Mouse (Mus musculus): ENCODE results near the gene Mrps18b.

DNA sequence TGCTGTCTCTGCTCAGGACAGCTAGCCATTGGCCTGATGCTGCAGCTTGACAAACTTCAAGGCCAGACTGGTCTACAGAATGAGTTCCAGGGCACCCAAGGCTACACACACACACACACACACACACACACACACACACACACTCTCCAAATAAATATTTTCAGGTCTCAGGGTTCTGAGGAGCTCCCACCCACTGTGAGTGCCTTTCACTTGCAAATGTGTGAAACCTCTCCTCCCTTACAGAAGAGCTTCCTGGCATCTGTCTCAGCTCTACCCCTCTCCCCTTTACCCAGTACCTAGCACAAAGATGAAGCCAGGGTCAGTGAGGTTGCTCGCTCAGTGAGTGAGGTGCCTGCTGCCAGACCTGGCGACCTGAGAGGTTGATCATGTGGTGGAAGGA lies 22.9 kb upstream of the Mrps18b start:
- TF ChIP-seq CTCF (IDR thresholded peaks at IDR 0.05; ENCODE audit: borderline replicate concordance, control insufficient read depth, extremely low read depth, insufficient read depth, low read length, poor library complexity) (no peak), POLR2A (IDR thresholded peaks at IDR 0.05; ENCODE audit: control insufficient read depth, extremely low read depth, insufficient read depth, low read length, poor library complexity) (no peak)
